Mouse (Mus musculus): ENCODE measurements at regions not wholly inside any gene's neighbourhood (a gene's known extent, or its start where the extent isn't known, plus 50 kb on each side); places are given as distances from the start of the nearest gene placed in this dataset.

- peaks cover 9% of the 10 kb centered on the region for H3K9me3 ChIP-seq (ENCODE audit: low read length)
- H3K36me3 ChIP-seq (ENCODE audit: insufficient read depth, low read length), result no peaks in the 10 kb centered on the region
- peaks cover 27% of the 10 kb centered on the region for H3K27me3 ChIP-seq (ENCODE audit: insufficient read depth, low read length)
- peak overlapping the region; percentile 57 for H3K4me3 ChIP-seq (replicated peaks; ENCODE audit: low read length)
- TF ChIP-seq POU5F1 (IDR thresholded peaks at IDR 0.05; ENCODE audit: borderline replicate concordance, low read length), result peak; percentile 67; the same call in 1 of the 2 replicates
- TF ChIP-seq CTCF (conservative IDR thresholded peaks at IDR 0.05; ENCODE audit: low read length), result no peak
- peak; percentile 77 for TF ChIP-seq NANOG (IDR thresholded peaks at IDR 0.05; ENCODE audit: borderline replicate concordance, low read length)
- H3K4me1 ChIP-seq (replicated peaks; ENCODE audit: low read depth, low read length), result peaks cover 36% of the 10 kb centered on the region
Observed at GRCm38 (mm10) chr8:89271381-89272355, 227.7 kb upstream of the Sall1 start.

DNA sequence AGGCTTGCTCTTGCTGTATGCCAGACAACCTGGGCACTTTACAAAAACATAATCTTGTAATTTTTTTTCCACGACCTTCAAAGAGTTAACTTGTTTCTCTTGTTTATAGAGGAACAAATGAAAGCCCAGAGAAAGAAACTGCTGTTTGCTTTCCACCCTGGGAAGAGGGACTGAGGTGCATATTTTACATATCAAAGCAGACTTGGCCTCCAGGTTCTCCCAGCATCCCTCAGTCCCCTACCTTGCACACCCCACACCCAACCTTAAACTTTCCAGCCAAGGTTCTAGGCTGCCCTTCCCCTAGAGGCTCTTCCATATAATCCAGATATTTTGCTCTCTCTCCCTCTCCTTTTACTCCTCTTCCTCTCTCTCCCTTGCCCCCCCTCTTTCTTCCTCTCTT, 226.0 kb upstream of the Sall1 start:
- TF ChIP-seq NANOG (IDR thresholded peaks at IDR 0.05; ENCODE audit: borderline replicate concordance, low read length) (no peak), CTCF (conservative IDR thresholded peaks at IDR 0.05; ENCODE audit: low read length) (no peak), POU5F1 (IDR thresholded peaks at IDR 0.05; ENCODE audit: borderline replicate concordance, low read length) (no peak)
- Histone ChIP-seq H3K4me3 (replicated peaks; ENCODE audit: low read length) (no peak overlapping the region), H3K36me3 (ENCODE audit: insufficient read depth, low read length) (no peaks in the 10 kb centered on the region), H3K9me3 (ENCODE audit: low read length) (peaks cover 14% of the 10 kb centered on the region), H3K27me3 (ENCODE audit: insufficient read depth, low read length) (peaks cover 20% of the 10 kb centered on the region), H3K4me1 (replicated peaks; ENCODE audit: low read depth, low read length) (peaks cover 36% of the 10 kb centered on the region)

- Histone ChIP-seq H3K9me3 (ENCODE audit: low read length) (peaks cover 12% of the 10 kb centered on the region), H3K4me1 (replicated peaks; ENCODE audit: low read depth, low read length) (peaks cover 3% of the 10 kb centered on the region), H3K36me3 (ENCODE audit: insufficient read depth, low read length) (no peaks in the 10 kb centered on the region), H3K27me3 (ENCODE audit: insufficient read depth, low read length) (peaks cover 32% of the 10 kb centered on the region), H3K4me3 (replicated peaks; ENCODE audit: low read length) (no peak overlapping the region)
- TF ChIP-seq POU5F1 (IDR thresholded peaks at IDR 0.05; ENCODE audit: borderline replicate concordance, low read length) (no peak), CTCF (conservative IDR thresholded peaks at IDR 0.05; ENCODE audit: low read length) (no peak), NANOG (IDR thresholded peaks at IDR 0.05; ENCODE audit: borderline replicate concordance, low read length) (no peak)
Observed at GRCm38 (mm10) chr8:89261163-89261812, 217.3 kb upstream of the Sall1 start.

- no peak for TF ChIP-seq POU5F1 (IDR thresholded peaks at IDR 0.05; ENCODE audit: borderline replicate concordance, low read length)
- TF ChIP-seq NANOG (IDR thresholded peaks at IDR 0.05; ENCODE audit: borderline replicate concordance, low read length), result no peak
- no peak for TF ChIP-seq CTCF (conservative IDR thresholded peaks at IDR 0.05; ENCODE audit: low read length)
- Histone ChIP-seq H3K9me3 (ENCODE audit: low read length) (peaks cover 6% of the 10 kb centered on the region; the same call in 1 of the 2 replicates), H3K27me3 (ENCODE audit: insufficient read depth, low read length) (peaks cover 32% of the 10 kb centered on the region), H3K4me3 (replicated peaks; ENCODE audit: low read length) (no peak overlapping the region), H3K4me1 (replicated peaks; ENCODE audit: low read depth, low read length) (peaks cover 16% of the 10 kb centered on the region), H3K36me3 (ENCODE audit: insufficient read depth, low read length) (no peaks in the 10 kb centered on the region)
Observed at GRCm38 (mm10) chr8:89259881-89260280, 215.9 kb upstream of the Sall1 start.

- H3K4me1 ChIP-seq (replicated peaks; ENCODE audit: low read depth, low read length), result peaks cover 22% of the 10 kb centered on the region
- H3K27me3 ChIP-seq (ENCODE audit: insufficient read depth, low read length), result peaks cover 31% of the 10 kb centered on the region
- no peaks in the 10 kb centered on the region for H3K9me3 ChIP-seq (ENCODE audit: low read length)
- no peaks in the 10 kb centered on the region for H3K36me3 ChIP-seq (ENCODE audit: insufficient read depth, low read length)
- TF ChIP-seq POU5F1 (IDR thresholded peaks at IDR 0.05; ENCODE audit: borderline replicate concordance, low read length) (no peak), CTCF (conservative IDR thresholded peaks at IDR 0.05; ENCODE audit: low read length) (no peak), NANOG (IDR thresholded peaks at IDR 0.05; ENCODE audit: borderline replicate concordance, low read length) (no peak)
- no peak overlapping the region for H3K4me3 ChIP-seq (replicated peaks; ENCODE audit: low read length)
Observed at GRCm38 (mm10) chr8:89246342-89246741, 202.4 kb upstream of the Sall1 start.

- TF ChIP-seq CTCF (conservative IDR thresholded peaks at IDR 0.05; ENCODE audit: low read length) (no peak), NANOG (IDR thresholded peaks at IDR 0.05; ENCODE audit: borderline replicate concordance, low read length) (no peak; the same call in 1 of the 2 replicates), POU5F1 (IDR thresholded peaks at IDR 0.05; ENCODE audit: borderline replicate concordance, low read length) (no peak)
- Histone ChIP-seq H3K4me3 (replicated peaks; ENCODE audit: low read length) (peak overlapping the region; percentile 17; the same call in 1 of the 2 replicates), H3K36me3 (ENCODE audit: insufficient read depth, low read length) (no peaks in the 10 kb centered on the region), H3K4me1 (replicated peaks; ENCODE audit: low read depth, low read length) (peaks cover 22% of the 10 kb centered on the region), H3K27me3 (ENCODE audit: insufficient read depth, low read length) (peaks cover 31% of the 10 kb centered on the region), H3K9me3 (ENCODE audit: low read length) (no peaks in the 10 kb centered on the region)
Observed at GRCm38 (mm10) chr8:89245131-89245751, 201.3 kb upstream of the Sall1 start.

DNA sequence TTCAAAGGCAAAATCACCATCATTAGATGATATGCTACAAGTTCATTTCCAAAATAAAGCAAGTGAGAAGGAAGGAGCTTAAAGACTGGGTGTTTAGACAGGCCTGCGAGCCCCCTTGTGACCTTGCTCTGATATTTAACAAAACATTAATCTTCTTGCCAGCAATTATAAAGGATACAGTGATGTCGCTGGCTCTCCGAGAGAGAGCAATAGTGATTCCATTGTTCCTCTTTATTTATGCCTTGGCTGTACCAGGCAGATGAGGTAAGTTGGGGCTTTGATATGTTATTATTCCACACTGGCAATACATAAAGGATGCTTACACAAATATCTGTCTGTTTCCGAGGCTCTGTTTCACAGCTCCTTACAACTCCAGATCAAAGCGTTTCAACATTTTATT, 197.7 kb upstream of the Sall1 start:
- H3K27me3 ChIP-seq (ENCODE audit: insufficient read depth, low read length), result peaks cover 21% of the 10 kb centered on the region
- peaks cover 22% of the 10 kb centered on the region for H3K4me1 ChIP-seq (replicated peaks; ENCODE audit: low read depth, low read length)
- no peaks in the 10 kb centered on the region for H3K36me3 ChIP-seq (ENCODE audit: insufficient read depth, low read length)
- TF ChIP-seq POU5F1 (IDR thresholded peaks at IDR 0.05; ENCODE audit: borderline replicate concordance, low read length) (no peak), CTCF (conservative IDR thresholded peaks at IDR 0.05; ENCODE audit: low read length) (no peak), NANOG (IDR thresholded peaks at IDR 0.05; ENCODE audit: borderline replicate concordance, low read length) (no peak)
- H3K9me3 ChIP-seq (ENCODE audit: low read length), result no peaks in the 10 kb centered on the region
- H3K4me3 ChIP-seq (replicated peaks; ENCODE audit: low read length), result no peak overlapping the region

GRCm38 (mm10) chr8:89239626-89240025, 195.7 kb upstream of the Sall1 start:
- peaks cover 13% of the 10 kb centered on the region for H3K4me1 ChIP-seq (replicated peaks; ENCODE audit: low read depth, low read length)

More at GRCm38 (mm10) chr8:89239626-89240025, 195.7 kb upstream of the Sall1 start:
- H3K27me3 ChIP-seq (ENCODE audit: insufficient read depth, low read length), result peaks cover 8% of the 10 kb centered on the region
- H3K36me3 ChIP-seq (ENCODE audit: insufficient read depth, low read length), result no peaks in the 10 kb centered on the region
- TF ChIP-seq POU5F1 (IDR thresholded peaks at IDR 0.05; ENCODE audit: borderline replicate concordance, low read length), result no peak
- no peak for TF ChIP-seq NANOG (IDR thresholded peaks at IDR 0.05; ENCODE audit: borderline replicate concordance, low read length)
- TF ChIP-seq CTCF (conservative IDR thresholded peaks at IDR 0.05; ENCODE audit: low read length), result no peak
- H3K4me3 ChIP-seq (replicated peaks; ENCODE audit: low read length), result no peak overlapping the region
- no peaks in the 10 kb centered on the region for H3K9me3 ChIP-seq (ENCODE audit: low read length)

Measured in E14TG2a.4 (cell line).